Mouse (Mus musculus): Measurements from ENCODE around the gene Gm49333. TPM values are rescaled to one million over a fixed set of nuclear protein-coding genes. Genes with fewer than 3 reads are reported as not detected.
"Not testable (repeated sequence)": the region's sequence is repeated elsewhere in the genome, so short reads cannot be mapped to it uniquely, and the experiment has no call there.

The Gm49333 gene
- total RNA-seq, 2 experiments from 2014 or later = not detected

DNA sequence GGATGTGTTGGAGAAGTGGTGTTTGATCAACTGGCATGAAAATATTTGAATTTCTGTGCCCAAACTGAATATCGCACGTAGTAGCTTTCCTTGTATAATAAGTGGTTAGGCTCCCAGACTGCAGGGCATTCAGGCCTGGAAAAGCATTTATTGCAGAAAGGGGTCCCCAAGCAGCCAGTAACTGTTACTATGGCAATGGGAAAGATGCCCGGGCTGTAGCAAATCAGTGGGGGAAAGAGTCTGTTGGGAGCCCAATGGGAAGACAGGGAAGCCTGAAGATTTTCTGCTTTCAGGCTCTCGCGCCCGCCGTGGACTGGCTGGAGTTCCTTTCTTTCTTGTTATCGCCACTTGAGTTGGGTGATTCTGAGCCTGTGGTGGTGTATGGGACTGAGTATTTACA lies 27.0 kb downstream of the Gm49333 start:
- peak overlapping the region; percentile 67 for H3K27ac ChIP-seq
- no peak for TF ChIP-seq CTCF (conservative IDR thresholded peaks at IDR 0.05)
- H3K4me3 ChIP-seq = peak overlapping the region; percentile 35; the same call in 1 of the 2 replicates
- DNase-seq (ENCODE audit: low spot score in 2 of 2) = peak; percentile 66 to 78

DNA sequence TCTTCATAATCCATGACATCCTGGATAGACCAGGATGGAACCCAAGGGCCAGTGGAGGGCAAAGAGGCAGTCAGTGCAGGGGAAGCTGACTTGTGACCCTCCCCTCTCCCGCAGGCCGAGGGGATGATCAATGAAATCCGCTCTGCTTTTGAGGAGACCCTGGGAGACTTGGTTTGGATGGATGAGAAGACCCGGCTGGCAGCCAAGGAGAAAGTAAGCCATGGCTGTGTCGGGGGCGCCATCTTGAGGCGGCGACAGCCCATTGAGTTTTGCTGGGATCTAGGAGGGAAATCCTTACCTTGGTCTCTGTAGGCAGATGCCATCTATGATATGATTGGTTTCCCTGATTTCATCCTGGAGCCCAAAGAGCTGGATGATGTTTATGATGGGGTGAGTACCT lies 30.8 kb downstream of the Gm49333 start:
- Histone ChIP-seq H3K4me3 (no peak overlapping the region), H3K27ac (no peak overlapping the region)
- TF ChIP-seq CTCF (conservative IDR thresholded peaks at IDR 0.05) = peak; percentile 91
- peak; percentile 72 to 83 for DNase-seq (ENCODE audit: low spot score in 2 of 2)

GRCm38 (mm10) chr16:20643911-20644310 lies 32.5 kb downstream of the Gm49333 start:
- no peak for TF ChIP-seq CTCF (conservative IDR thresholded peaks at IDR 0.05)

GRCm38 (mm10) chr16:20651076-20651946 lies 39.9 kb downstream of the Gm49333 start, which contains the start of gene Psmd2:
TSS of gene Psmd2 (plus strand) at chr16:20651652.
- Histone ChIP-seq H3K4me3 (peak within 1 kb of the TSS; percentile 73), H3K27ac (peak within 1 kb of the TSS; percentile 92)
- peak; percentile 96 to 97 for DNase-seq (ENCODE audit: low spot score in 2 of 2)
- TF ChIP-seq CTCF (conservative IDR thresholded peaks at IDR 0.05) = peak; percentile 41

More at GRCm38 (mm10) chr16:20643911-20644310, 32.5 kb downstream of the Gm49333 start:
- no peak overlapping the region for H3K27ac ChIP-seq
- no peak for DNase-seq (ENCODE audit: low spot score in 2 of 2)
- H3K4me3 ChIP-seq = no peak overlapping the region

- H3K27ac ChIP-seq = peak overlapping the region; percentile 92
- peak overlapping the region; percentile 73 for H3K4me3 ChIP-seq
- no peak for DNase-seq (ENCODE audit: low spot score in 2 of 2)
- TF ChIP-seq CTCF (conservative IDR thresholded peaks at IDR 0.05) = no peak
Observed at GRCm38 (mm10) chr16:20651947-20652310, 40.5 kb downstream of the Gm49333 start.

GRCm38 (mm10) chr16:20653315-20653714 lies 41.9 kb downstream of the Gm49333 start:
- TF ChIP-seq CTCF (conservative IDR thresholded peaks at IDR 0.05) = peak; percentile 63
- no peak for DNase-seq (ENCODE audit: low spot score in 2 of 2)
- H3K4me3 ChIP-seq = peak overlapping the region; percentile 73; the same call in 1 of the 2 replicates
- H3K27ac ChIP-seq = no peak overlapping the region

DNA sequence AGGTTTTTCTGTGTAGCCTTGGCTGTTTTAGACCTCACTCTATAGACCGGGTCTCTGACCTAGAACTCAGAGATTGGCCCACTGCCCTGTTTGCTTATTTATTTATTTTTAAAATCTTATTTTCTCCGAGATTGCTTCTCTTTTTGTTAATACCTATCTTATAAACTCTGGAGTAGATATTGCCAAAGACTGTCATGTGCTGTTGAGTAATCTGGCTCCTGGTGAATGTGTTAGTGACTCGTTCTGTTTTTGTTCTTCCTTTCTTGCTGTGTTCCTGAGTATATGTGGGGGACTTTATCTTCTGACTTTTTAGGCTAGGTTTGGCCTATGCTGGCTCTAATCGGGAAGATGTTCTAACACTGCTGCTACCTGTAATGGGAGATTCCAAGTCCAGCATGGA lies 46.3 kb downstream of the Gm49333 start:
- no peak for DNase-seq (ENCODE audit: low spot score in 2 of 2)
- Histone ChIP-seq H3K4me3 (no peak overlapping the region), H3K27ac (no peak overlapping the region)
- TF ChIP-seq CTCF (conservative IDR thresholded peaks at IDR 0.05) = no peak

GRCm38 (mm10) chr16:20668013-20668412 lies 56.6 kb downstream of the Gm49333 start, which contains the start of gene Eif4g1:
TSS of gene Eif4g1 (plus strand) at chr16:20668313.
- not testable (repeated sequence) for DNase-seq (ENCODE audit: low spot score in 2 of 2); H3K27ac ChIP-seq; H3K4me3 ChIP-seq

- no peak overlapping the region for H3K27ac ChIP-seq
- DNase-seq (ENCODE audit: low spot score in 2 of 2) = no peak
- no peak overlapping the region for H3K4me3 ChIP-seq
- no peak for TF ChIP-seq CTCF (conservative IDR thresholded peaks at IDR 0.05)
Observed at GRCm38 (mm10) chr16:20670291-20670690, 58.9 kb downstream of the Gm49333 start.

- no peak for DNase-seq (ENCODE audit: low spot score in 2 of 2)
- no peak for TF ChIP-seq CTCF (conservative IDR thresholded peaks at IDR 0.05)
- H3K4me3 ChIP-seq = peak overlapping the region; percentile 84
Observed at GRCm38 (mm10) chr16:20671886-20672285, 60.5 kb downstream of the Gm49333 start.

DNA sequence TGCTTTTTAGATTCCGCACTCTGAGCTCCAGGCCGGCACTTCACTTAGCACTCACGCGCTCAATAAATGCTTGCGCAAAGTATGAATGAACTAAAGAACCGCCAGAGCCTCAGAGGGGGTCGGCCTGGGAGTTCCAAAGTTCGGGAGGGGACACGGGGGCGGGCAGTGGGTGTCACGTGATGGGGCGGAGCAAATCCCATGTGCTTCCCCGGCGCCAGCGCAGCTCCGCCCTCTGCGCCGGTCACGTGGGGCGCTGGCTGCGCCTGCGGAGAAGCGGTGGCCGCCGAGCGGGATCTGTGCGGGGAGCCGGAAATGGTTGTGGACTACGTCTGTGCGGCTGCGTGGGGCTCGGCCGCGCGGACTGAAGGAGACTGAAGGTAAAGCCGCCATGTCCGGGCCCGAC lies 61.1 kb downstream of the Gm49333 start:
- TF ChIP-seq CTCF (conservative IDR thresholded peaks at IDR 0.05) = no peak
- DNase-seq (ENCODE audit: low spot score in 2 of 2) = peak; percentile 95 to 96
- peak overlapping the region; percentile 84 for H3K4me3 ChIP-seq
- H3K27ac ChIP-seq = peak overlapping the region; percentile 86

More at GRCm38 (mm10) chr16:20671886-20672285, 60.5 kb downstream of the Gm49333 start:
- H3K27ac ChIP-seq = peak overlapping the region; percentile 86; the same call in 1 of the 2 replicates

- DNase-seq (ENCODE audit: low spot score in 2 of 2) = no peak
- H3K4me3 ChIP-seq = peak overlapping the region; percentile 84
- TF ChIP-seq CTCF (conservative IDR thresholded peaks at IDR 0.05) = no peak
- peak overlapping the region; percentile 86 for H3K27ac ChIP-seq
Observed at GRCm38 (mm10) chr16:20672965-20673705, 61.7 kb downstream of the Gm49333 start.

- no peak for TF ChIP-seq CTCF (conservative IDR thresholded peaks at IDR 0.05)
- no peak for DNase-seq (ENCODE audit: low spot score in 2 of 2)
- Histone ChIP-seq H3K4me3 (peak overlapping the region; percentile 84), H3K27ac (peak overlapping the region; percentile 86)
Observed at GRCm38 (mm10) chr16:20673706-20674303, 62.4 kb downstream of the Gm49333 start.

Measured in layer of hippocampus, adult 2 months (tissue).